Mouse (Mus musculus) left cerebral cortex, postnatal 4 days (tissue): ENCODE results near the gene Dnajc25. TPM values are rescaled to one million over a fixed set of nuclear protein-coding genes. Genes with fewer than 3 reads are reported as not detected.

Experiments used
- DNase-seq: peaks from one replicate; pipeline ENCODE4 v3.0.0-alpha.2; 2022
- intact Hi-C: fragments of 180-260 bp; cut with DNase I; formaldehyde crosslinking; loops from one replicate; pipeline ENCODE4 v1.15.1; 2025
- total RNA-seq, 2 experiments: library from RNA; stranded (reverse); gene quantifications; 2 replicates each; pipeline ENCODE4 v1.2.3; 2021

The Dnajc25 gene
- total RNA-seq, 2 experiments from 2014 or later = 8.4 to 8.8 TPM

DNA sequence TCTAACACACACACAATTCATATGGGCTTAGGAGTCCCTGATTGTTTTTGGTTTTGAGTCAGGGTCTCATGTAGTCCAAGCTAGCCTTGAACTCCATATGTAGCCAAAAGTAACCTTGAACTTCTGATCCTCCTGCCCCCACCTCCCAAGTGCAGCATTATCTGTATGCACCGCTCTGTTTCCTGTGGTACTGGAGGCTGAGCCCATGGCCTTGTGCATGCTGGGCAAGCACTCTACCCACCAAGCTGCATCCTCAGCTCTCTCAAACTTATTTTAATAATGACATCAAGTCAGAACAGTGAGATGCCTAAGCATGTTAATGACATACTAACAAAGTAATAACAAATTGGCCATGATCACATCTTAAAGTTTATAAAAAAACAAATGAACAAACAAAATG lies 56.2 kb downstream of the Dnajc25 start:
- intact Hi-C loops = no loop called here
- DNase-seq = no peak

DNA sequence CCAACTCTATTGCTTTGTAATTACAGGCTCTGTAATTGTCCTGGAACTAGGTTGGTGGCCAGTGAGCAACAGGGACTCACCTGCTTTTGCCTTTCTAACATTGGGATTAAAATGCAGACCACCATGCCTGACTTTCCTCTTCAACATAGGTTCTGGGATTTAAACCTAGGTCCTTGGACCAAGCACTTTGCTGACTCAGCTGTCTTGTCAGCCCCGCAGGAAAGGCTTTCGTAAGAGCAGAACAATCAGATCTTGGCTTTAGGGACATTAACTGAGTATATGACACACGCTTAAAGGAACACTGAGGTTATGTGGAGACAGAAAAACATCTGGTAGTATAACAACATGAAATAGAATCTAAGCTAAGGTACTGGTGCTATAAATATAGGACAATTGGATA lies 63.1 kb downstream of the Dnajc25 start:
- no peak for DNase-seq
- intact Hi-C loops = no loop called here

DNA sequence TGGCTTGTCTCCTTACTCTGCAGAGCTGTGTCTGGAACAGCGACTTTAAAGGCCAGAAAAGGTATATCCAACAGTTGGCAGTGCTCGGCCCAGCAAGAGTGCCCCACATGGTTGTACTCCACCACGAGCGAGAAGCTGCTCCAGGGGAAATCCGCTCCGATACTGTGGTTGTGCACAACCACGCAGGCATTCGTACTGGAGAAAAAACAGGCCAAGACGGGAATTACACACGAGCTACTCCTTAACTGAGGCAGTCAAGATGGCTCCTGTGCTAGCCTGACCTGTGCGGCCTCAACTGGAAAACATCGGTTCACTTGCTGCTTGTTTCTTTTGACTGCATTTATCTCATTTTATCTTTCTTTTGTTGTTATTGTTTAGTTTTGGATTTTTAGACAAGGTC lies 67.7 kb downstream of the Dnajc25 start:
- DNase-seq = no peak
- intact Hi-C loops = no loop called here

DNA sequence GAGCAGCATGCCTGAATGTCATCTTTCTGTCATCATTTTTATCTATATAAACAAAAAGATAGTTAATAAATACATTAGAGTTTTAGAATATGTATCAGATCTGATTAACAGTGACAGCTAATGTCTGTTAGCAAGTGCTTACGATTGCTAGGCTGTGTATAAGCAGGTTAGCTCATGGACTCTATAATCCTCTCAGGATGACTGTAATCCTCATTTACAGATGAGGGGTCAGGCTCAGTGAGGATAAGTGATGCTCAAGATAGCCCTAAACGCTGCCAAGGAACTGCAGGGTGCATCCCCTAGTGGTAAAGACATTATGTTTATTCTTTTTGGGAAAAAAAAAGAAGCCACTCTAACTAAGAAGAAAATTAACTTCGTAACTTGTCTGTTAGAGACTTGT lies 74.4 kb downstream of the Dnajc25 start:
- no peak for DNase-seq
- intact Hi-C loops = no loop called here

Other genes starting within 250 kb of the Dnajc25 start
- gene Olfr267, start 207.3 kb upstream of the Dnajc25 start, total RNA-seq = under 1 TPM; 0.30 to 0.34 TPM
- 100 to 1,000 TPM; 143 to 147 TPM for gene Ecpas, start 82.3 kb upstream of the Dnajc25 start, total RNA-seq
- gene Zkscan16, start 51.4 kb upstream of the Dnajc25 start, total RNA-seq = 10 to 100 TPM; 11.9 to 13.0 TPM
- gene Ptgr1, start 7.9 kb upstream of the Dnajc25 start, total RNA-seq = 1 to 10 TPM; 5.4 to 6.2 TPM
- gene Gm20503, start 8.1 kb downstream of the Dnajc25 start, total RNA-seq = 1 to 10 TPM in 1 of 2 experiments, not detected in 1; 2.3 TPM
- 100 to 1,000 TPM; 145 to 167 TPM for gene Gng10, start 40.0 kb downstream of the Dnajc25 start, total RNA-seq
- gene AI481877, start 143.9 kb downstream of the Dnajc25 start, total RNA-seq = not detected
- 100 to 1,000 TPM; 101 to 104 TPM for gene Ugcg, start 194.2 kb downstream of the Dnajc25 start, total RNA-seq